Mouse (Mus musculus) ES-E14 (cell line): ENCODE measurements around the gene Ung. TPM values are rescaled to one million over a fixed set of nuclear protein-coding genes. Genes with fewer than 3 reads are reported as not detected.

Experiments
- DNase-seq: peaks from one replicate; pipeline ENCODE4 v3.0.0-alpha.2; 2013; ENCODE audit warnings: low read depth, low spot score
- H3K27ac ChIP-seq: 2 replicates; pipeline ENCODE4 v1.5.1; 2012; ENCODE audit warnings: low read depth, mild to moderate bottlenecking, low read length, moderate library complexity, mixed read lengths; ENCODE audit not compliant: poor library complexity, insufficient read depth, severe bottlenecking
- H3K36me3 ChIP-seq: 2 replicates; pipeline ENCODE4 v1.6.1; 2012; ENCODE audit warnings: mild to moderate bottlenecking, low read length, moderate library complexity, mixed read lengths; ENCODE audit not compliant: control insufficient read depth, poor library complexity, insufficient read depth, severe bottlenecking
- H3K4me1 ChIP-seq, 2 experiments: fragments of 150-350 bp in 1 of 2; sonication (generic) in 1 of 2; 2 replicates each; pipeline ENCODE4 v1.6.1; 2012; ENCODE audit warnings: low read length in 2 of 2, mild to moderate bottlenecking in 1 of 2, mixed read lengths in 1 of 2; ENCODE audit not compliant: control insufficient read depth in 2 of 2, insufficient read depth in 2 of 2, poor library complexity in 1 of 2
- H3K4me3 ChIP-seq, 2 experiments: fragments of 150-350 bp in 1 of 2; sonication (generic) in 1 of 2; 2 replicates each; pipeline ENCODE4 v1.5.1; 2012; ENCODE audit warnings: low read length in 2 of 2, low read depth in 1 of 2, mild to moderate bottlenecking in 1 of 2, mixed read lengths in 1 of 2; ENCODE audit not compliant: insufficient read depth in 1 of 2, poor library complexity in 1 of 2, severe bottlenecking in 1 of 2
- H3K9ac ChIP-seq: 2 replicates; pipeline ENCODE4 v1.6.1; 2012; ENCODE audit warnings: low read depth, mild to moderate bottlenecking, low read length, mixed read lengths; ENCODE audit not compliant: poor library complexity, insufficient read depth, severe bottlenecking
- H3K9me3 ChIP-seq: fragments of 150-350 bp; sonication (generic); 2 replicates; pipeline ENCODE4 v1.6.1; 2012; ENCODE audit warnings: low read depth, mild to moderate bottlenecking, low read length; ENCODE audit not compliant: control insufficient read depth, insufficient read depth
- CHD2 ChIP-seq: IDR thresholded peaks from 2 replicates; pipeline ENCODE4 v1.6.1; 2014; ENCODE audit warnings: mild to moderate bottlenecking, low read depth, low read length, inconsistent platforms
- HCFC1 ChIP-seq: IDR thresholded peaks from 2 replicates; pipeline ENCODE4 v1.6.1; 2012; ENCODE audit warnings: low read length, inconsistent platforms, borderline replicate concordance; ENCODE audit not compliant: insufficient read depth
- MAFK ChIP-seq: IDR thresholded peaks from 2 replicates; pipeline ENCODE4 v1.6.1; 2014; ENCODE audit warnings: mild to moderate bottlenecking, low read depth, low read length, inconsistent platforms; ENCODE audit not compliant: insufficient read depth
- ZC3H11A ChIP-seq: IDR thresholded peaks from 2 replicates; pipeline ENCODE4 v1.6.1; 2012; ENCODE audit warnings: low read depth, mild to moderate bottlenecking, inconsistent platforms, low read length, borderline replicate concordance
- ZNF384 ChIP-seq: IDR thresholded peaks from 2 replicates; pipeline ENCODE4 v1.6.1; 2012; ENCODE audit warnings: low read depth, low read length, inconsistent platforms
- in situ Hi-C, 2 experiments: fragments of 600-800 bp; cut with MboI; formaldehyde crosslinking; loops; one replicate each; pipeline ENCODE4 v1.15.1; 2025; ENCODE audit warnings: low sequenced_read_pairs in 2 of 2, inconsistent platforms in 1 of 2; ENCODE audit not compliant: unreplicated experiment in 2 of 2
- total RNA-seq: library from RNA; depleted of rRNA; stranded (reverse); fragments of 300-350 nt; gene quantifications from 2 replicates; pipeline ENCODE4 v1.2.3, GENCODE M21; 2012

The Ung gene
- total RNA-seq, 1 experiment: 71.6 TPM

DNA sequence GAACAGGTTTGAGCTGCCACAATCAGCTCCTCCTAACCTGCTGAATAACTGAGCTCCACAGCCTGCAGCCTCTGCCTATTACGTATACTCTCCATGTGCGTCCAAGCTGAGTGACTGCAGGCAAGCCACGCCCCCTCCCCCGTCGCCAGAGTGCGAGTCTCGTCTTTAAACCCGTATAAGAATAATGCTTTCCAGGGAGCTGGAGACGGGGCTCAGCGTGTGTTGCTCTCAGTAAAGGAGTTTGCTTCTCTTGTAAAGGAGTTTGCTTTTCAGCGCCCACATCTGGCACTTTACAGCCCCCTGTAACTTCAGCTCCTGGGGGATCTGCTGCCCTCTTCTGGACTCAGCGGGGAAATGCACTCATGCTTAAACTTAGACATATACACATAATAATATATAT is 23.3 kb downstream of the Ung start:
- Histone ChIP-seq H3K9me3 (no peaks in the 10 kb centered on the region), H3K4me3 (peak overlapping the region; percentile 52 to 87), H3K9ac (peak overlapping the region; percentile 44; the same call in 1 of the 2 replicates), H3K4me1 (peaks cover 2 to 17% of the 10 kb centered on the region in 2 experiments; a peak in 2 of 4 replicates), H3K36me3 (no peaks in the 10 kb centered on the region), H3K27ac (peak overlapping the region; percentile 56)
- no peak for TF ChIP-seq ZNF384
- no peak for TF ChIP-seq CHD2
- no peak for TF ChIP-seq HCFC1
- TF ChIP-seq MAFK: no peak
- TF ChIP-seq ZC3H11A: 0 out of 2 replicates have a peak, but pooled peaks have one; percentile 14
- in situ Hi-C loops: no loop called here
- DNase-seq: no peak

DNA sequence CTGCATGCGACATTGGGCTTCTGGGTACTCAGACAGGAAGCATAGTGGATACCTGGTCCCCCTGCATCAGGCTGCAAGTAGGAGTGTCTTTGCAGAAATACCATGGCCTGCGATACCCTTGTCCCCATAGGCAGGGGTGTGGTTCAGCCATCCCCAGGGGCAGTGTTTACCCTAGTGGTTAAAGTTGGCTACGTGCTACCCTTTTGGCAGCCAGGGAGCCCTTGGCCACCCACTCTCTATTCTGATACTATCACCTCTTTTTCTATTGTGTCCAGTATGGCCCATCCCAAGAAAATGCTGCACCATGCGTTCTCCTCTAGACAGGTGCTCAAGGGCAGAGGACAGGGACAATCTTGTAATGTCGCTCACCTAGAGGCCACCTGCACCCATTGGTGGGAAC is 24.6 kb downstream of the Ung start:
- H3K4me1 ChIP-seq: peaks cover 2 to 17% of the 10 kb centered on the region in 2 experiments; a peak in 2 of 4 replicates
- H3K4me3 ChIP-seq: no peak overlapping the region
- in situ Hi-C loops: no loop called here
- no peak overlapping the region for H3K27ac ChIP-seq
- no peaks in the 10 kb centered on the region for H3K36me3 ChIP-seq
- no peaks in the 10 kb centered on the region for H3K9me3 ChIP-seq
- H3K9ac ChIP-seq: no peak overlapping the region
- TF ChIP-seq CHD2 (no peak), ZC3H11A (no peak), HCFC1 (no peak), ZNF384 (no peak), MAFK (no peak)
- no peak for DNase-seq

DNA sequence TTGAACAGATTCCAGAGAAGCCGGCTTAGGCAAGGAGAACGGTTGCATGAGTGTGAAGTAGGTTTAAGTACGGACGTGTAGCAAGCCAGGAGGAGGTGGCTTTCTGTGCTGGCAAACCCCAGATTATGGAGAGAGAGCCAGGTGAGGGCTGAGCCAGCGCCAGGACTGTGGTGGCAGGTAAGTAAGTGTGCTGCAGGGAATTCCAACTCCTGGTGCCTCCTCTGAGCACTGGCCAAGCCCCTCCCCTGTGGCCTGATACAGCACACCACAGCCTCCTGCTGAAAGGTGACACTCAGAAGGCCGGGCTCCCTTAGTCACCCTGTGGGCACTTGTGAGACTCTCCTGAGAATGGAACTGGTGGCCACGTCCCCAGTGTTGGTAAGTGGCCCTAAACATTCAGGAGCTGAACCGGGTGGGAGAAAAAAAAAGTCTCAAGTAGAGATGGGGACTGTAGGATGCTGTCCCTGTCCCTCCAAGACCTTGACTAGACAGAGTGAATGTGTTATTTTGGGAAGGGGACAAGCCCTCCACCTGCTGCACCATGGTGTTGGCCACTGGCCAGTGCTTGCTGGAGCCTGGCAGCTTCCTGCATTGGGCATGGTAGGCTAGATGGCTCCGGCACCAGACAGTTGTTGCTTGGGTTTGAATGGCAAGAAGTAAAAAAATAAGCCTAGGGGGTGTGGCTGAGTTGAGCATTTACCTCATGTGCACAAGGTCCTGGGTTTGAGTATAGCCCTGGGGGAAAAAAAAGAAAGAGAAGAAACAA is 25.2 kb downstream of the Ung start:
- no peak for DNase-seq
- in situ Hi-C loops: no loop called here
- Histone ChIP-seq H3K9ac (no peak overlapping the region), H3K4me3 (no peak overlapping the region), H3K4me1 (peaks cover 2 to 17% of the 10 kb centered on the region in 2 experiments; a peak in 2 of 4 replicates), H3K36me3 (no peaks in the 10 kb centered on the region), H3K9me3 (no peaks in the 10 kb centered on the region), H3K27ac (no peak overlapping the region)
- TF ChIP-seq CHD2 (no peak), HCFC1 (no peak), ZC3H11A (no peak), ZNF384 (no peak), MAFK (no peak)

DNA sequence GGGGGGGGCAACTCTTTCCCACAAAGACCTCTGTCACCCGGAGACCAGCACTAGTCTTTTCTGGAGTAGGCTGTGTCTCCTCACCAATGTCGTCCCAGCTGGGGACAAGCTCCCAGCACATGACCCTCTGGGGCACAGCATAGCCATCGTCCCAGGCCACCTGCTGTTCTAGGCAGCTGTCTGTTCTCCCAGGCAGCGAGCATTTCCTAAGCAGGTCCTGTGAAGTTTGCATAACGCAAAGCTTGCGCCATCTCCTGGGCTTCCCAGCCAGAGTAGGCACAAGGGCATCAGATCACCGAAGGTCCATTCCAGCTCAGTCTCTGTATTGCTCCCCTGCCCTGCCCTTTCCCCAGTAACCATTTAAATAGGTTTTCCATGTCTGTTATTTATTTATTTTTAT is 27.1 kb downstream of the Ung start:
- H3K27ac ChIP-seq: no peak overlapping the region
- no peak overlapping the region for H3K4me3 ChIP-seq
- H3K9me3 ChIP-seq: no peaks in the 10 kb centered on the region
- in situ Hi-C loops: no loop called here
- no peaks in the 10 kb centered on the region for H3K36me3 ChIP-seq
- H3K9ac ChIP-seq: no peak overlapping the region
- H3K4me1 ChIP-seq: peaks cover 0 to 5% of the 10 kb centered on the region in 2 experiments; a peak in 2 of 4 replicates
- no peak for TF ChIP-seq CHD2
- no peak for TF ChIP-seq ZNF384
- TF ChIP-seq HCFC1: no peak
- TF ChIP-seq MAFK: no peak
- TF ChIP-seq ZC3H11A: no peak
- no peak for DNase-seq
